Mouse (Mus musculus): ENCODE measurements at regions not wholly inside any gene's neighbourhood (a gene's known extent, or its start where the extent isn't known, plus 50 kb on each side); places are given as distances from the start of the nearest gene placed in this dataset.
"Not testable (repeated sequence)": the region's sequence is repeated elsewhere in the genome, so short reads cannot be mapped to it uniquely, and the experiment has no call there.

DNA sequence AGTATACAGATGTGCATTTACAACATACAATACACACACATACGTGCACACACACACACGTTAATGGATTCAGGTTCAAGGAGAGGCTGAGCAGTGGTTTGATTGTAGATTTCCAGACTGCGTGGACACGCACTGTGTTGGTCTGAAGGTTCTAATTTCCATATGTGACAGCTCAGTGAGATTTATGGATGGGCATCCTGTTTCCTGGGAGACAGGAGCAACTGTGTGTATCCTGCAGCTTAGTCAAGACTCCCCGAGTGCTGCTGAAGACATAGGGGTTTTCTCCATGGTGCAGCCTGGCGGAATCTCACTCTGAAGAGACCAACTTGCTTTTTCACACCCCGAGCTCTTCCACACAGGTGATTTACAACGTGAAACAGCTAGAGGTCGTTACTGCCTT, 119.3 kb upstream of the Foxk1 start:
- DNase-seq (ENCODE audit: low spot score) = no peak

DNA sequence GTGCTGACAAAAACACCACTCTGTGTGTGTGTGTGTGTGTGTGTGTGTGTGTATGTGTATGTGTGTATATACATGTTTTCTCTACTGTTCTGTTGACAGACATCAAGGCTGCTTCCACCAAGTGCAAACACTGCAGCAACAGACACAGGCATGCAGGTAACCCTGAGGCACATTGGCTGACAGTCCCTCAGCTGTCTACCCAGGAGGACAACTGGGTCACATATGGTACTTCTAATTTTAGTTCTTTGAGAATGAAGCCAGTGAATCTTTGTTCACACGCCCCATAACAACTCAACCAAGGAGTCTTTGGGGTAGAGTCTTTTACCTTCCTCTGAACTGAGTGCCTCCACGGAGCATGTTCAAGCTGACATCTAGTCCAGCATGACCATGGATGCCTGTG, 113.3 kb upstream of the Foxk1 start:
- DNase-seq (ENCODE audit: low spot score) = no peak

DNA sequence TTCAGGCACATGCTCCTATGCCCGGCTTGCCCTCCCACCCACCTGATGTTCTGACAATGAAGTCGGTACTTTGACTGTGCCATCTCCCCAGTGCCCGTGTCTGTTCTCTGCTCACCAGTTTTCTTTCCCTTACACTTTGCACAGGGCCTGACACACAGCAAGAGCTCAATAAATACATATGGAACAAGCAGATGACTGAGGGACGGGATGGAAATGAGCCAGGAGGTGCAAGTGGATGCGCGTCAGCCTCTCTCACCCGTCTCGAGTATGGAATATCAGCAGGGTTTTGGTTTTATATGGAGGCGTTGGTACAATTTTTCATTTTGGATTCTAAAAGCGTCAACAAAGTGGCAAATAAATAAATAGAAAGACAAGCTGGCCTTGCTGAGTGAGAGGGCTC, 109.8 kb upstream of the Foxk1 start:
- no peak for DNase-seq (ENCODE audit: low spot score)

DNA sequence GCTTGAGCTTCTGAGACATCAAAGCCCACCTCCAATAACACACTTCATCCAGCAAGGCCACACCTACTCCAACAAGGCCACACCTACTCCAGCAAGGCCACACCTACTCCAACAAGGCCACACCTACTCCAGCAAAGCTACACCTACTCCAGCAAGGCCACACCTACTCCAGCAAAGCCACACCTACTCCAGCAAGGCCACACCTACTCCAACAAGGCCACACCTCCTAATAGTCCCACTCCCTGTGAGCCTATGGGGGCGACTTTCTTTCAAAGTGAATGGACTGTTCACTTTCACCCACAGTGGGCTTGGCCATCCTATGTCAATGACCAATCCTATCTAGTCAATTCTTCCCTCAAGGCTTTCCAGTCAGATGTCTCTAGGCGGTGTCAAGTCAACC, 104.9 kb upstream of the Foxk1 start:
- not testable (repeated sequence) for DNase-seq (ENCODE audit: low spot score)

DNA sequence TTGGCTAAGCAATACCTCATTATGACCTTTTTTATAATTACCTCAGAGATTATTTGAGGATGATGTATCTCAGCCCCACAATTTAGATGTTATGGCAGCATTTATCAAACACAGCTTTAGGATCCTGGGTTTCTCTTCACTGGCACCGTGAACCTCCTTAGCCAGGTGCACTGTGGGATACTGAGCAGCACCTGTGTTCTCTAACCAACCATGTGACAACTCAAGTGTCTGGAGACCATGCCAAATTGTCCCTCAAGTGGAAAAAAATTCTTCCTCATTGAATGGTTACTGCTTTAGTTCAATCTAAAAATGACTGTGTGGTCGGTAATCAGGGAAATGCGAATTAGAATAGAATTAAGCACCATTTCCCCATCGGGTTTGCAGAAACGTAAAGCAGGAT, 101.7 kb upstream of the Foxk1 start:
- DNase-seq (ENCODE audit: low spot score) = no peak

DNA sequence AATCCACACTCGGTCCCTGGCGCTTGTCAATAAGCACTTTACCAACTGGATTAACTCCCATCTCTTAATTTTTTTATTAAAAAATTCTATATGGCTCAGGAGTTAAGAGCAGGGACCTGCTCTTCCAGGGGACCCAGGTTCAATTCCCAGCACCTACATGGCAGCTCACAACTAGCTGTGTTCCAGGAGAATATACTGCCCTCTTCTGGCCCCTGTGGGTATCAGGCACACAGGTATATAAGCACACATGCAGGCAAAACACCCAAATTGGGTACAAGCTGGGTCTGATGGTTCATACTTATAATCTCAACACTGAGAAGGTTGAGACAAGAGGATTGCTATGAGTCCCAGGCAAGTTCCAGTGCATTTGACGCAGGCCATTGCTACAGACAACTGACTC, 92.8 kb upstream of the Foxk1 start:
- DNase-seq (ENCODE audit: low spot score) = no peak

DNA sequence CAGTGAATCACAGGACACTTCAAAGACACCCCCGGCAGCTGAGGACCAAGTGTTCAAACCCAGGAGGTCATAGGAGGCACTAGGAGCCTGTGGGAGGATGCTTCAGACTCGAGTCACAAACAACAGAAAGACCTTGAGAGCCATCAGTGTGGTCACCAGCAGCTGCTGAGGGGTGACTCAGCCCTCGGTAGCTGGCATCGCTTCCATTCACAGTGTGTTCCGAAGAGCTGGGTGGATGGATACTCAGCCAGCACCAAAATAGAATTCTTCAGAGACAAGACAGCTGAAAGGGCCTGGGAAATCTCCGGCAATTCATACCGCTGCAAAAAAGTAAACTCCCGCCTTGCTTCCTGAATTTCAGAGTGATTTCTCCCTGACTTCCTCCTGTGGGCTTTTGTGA, 87.4 kb upstream of the Foxk1 start:
- DNase-seq (ENCODE audit: low spot score) = no peak

DNA sequence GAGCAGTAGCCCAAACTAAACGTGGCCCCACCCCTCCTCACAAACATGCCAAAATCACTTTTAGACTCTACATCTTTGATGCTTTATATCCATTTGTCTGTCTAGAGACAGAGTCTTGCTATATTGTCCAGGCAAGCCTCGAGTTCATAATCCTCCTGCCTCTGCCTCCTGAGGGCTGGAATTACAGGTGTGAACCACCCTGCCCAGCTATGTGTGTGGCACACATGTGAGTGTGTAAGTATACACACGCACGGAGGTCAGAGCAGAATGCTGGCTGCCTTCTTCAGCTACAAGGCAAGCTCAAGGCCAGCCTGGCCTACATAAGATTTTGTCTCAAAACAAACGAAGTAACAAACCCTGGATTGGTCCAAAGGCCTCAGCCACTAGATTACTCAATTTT, 86.8 kb upstream of the Foxk1 start:
- DNase-seq (ENCODE audit: low spot score) = no peak

DNA sequence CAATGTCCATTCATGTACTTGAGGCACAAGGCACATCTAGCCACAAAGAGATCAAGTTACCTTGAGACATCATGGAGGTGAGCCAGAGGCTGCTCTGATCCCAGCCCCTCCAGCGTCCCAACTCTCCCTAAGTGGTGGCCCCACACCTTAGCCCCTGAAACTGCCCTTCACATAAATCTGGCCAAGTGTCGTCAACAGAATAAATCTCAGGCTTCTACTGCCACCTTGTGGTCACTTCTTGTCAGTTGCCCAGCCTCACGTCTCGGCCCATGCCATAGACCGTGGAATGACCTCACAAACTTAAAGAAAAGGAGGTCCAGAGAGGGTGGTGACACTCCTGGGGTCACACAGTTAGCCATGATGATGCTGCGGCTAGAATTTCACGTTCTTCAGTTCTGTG, 82.0 kb upstream of the Foxk1 start:
- peak; percentile 94 for DNase-seq (ENCODE audit: low spot score)

DNA sequence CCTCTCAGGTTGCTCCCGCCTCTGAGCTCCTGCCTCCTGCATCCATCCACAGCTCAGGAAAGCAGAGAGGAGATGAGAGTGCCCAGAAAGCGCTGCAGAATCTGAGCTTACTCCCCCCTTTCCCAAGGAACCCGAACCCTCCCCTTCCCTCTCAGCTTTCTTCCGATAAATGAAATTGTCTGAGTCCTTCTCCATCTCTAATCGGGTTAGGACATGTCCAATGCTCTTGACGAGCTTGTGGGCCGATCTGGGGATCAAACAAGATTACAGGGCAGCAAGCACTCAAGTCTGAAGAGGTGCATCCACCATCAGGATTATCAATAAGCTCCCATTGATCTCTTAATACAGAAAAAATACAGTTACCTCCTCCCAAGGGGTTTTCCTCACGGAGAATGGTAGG, 80.0 kb upstream of the Foxk1 start:
- peak; percentile 20 for DNase-seq (ENCODE audit: low spot score)

DNA sequence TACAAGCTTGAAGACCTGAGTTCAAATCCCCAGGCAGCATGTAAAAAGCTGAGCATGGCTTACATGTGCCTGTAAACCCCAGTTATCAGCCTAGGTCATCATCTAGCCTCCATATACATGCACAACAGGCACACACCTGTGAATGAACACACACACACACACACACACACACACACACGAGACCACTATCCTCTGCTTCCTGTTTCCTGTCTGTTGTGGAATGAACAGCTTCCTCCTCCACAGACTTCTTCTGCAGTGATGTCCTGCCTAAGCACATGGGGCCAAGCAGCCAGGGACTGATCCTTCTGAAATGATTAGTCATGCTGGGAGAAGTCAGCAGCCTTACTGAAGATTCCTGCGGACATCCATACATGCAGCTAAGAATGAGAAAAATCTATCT, 76.4 kb upstream of the Foxk1 start:
- no peak for DNase-seq (ENCODE audit: low spot score)

DNA sequence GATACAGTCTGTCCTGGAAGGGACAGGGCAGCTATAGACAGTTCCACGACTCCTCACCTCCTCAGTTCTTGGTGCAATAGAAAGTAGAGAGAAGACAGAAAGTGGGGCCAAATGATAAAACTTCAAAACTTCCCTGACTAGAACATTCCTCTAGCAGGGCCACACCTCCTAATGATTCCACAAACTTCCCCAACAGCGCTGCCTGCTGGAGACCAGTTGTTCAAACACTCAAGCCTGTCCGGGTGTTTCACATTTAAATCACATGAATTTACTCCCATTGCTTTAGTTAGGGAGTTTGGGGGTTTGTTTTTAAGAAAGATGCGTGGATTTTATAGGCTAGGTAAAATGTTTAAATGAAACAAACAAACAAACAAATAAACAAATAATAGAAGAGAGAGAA, 75.7 kb upstream of the Foxk1 start:
- peak; percentile 14 for DNase-seq (ENCODE audit: low spot score)

DNA sequence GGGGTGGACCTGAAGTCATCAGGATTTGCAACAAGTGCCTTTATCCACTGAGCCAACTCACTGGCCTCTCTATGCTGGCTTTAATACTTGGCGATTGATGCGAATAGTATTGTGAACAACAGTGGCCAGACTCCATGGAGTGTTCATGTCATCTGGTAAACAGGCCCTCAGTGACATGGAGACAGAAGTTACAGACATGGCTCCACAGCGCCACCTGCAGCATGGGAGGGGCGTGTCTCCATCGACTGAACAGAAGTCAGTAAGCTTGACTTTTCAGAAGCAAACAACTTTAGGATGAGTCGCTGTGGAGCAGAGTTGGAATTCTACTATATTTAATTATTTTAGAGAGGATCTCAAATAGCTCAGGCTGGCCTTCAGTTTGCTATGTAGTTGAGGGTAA, 74.0 kb upstream of the Foxk1 start:
- peak; percentile 63 for DNase-seq (ENCODE audit: low spot score)

DNA sequence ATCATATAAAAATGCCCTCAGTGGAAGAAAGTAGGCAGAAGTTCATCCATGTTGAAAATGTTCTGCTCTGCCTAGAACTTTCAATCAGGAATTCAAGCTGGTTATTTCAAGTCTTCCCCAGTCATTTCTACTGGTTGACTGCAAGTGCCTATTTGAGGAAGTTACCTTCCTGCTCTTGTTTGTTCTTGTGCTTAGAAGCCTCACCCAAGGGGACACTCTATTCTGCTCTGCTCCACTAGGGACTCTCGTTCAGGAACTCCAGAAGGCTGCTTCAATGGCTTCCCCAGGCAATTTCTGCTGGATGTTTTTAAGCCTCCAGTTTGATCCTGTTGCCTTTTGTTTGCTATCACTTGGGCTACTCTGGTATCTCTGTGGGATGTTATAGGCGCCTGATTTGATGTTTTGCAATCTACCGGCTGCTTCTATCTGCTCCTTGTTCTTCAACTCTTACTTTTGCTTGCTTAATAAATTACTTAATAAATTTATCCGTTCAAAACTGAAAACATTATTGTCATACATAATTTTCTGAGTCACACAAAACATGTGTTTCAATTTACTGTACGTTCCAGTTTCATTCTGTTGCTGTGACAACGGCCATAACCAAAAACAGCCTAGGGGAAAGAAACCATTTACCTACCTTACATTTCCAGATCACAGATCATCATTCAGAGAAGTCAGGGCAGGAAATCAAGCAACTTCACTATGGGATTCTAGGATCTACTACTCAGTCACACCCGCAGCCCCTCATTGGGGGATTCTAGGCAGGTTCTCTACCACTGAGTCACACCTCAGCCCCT, 71.4 kb upstream of the Foxk1 start:
- DNase-seq (ENCODE audit: low spot score) = no peak

DNA sequence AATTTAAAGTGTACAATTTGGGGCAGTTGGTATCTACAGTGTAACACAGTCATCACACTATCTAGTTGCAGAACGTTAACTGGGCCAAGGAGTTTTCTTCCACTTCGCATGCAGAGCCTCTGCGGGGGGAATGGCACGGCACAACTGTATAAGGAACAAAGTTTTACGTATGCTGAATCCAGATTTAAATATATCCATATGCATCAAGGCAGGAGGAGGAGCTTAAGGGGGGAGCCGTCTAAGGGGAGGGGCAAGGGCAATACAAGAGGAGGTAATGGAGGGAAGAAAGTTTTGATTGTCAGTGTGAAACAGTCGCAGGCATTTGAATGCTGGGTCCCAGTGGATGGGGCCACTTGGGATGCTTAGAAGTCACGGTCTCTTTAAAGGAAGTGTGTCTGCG, 68.6 kb upstream of the Foxk1 start:
- no peak for DNase-seq (ENCODE audit: low spot score)

DNA sequence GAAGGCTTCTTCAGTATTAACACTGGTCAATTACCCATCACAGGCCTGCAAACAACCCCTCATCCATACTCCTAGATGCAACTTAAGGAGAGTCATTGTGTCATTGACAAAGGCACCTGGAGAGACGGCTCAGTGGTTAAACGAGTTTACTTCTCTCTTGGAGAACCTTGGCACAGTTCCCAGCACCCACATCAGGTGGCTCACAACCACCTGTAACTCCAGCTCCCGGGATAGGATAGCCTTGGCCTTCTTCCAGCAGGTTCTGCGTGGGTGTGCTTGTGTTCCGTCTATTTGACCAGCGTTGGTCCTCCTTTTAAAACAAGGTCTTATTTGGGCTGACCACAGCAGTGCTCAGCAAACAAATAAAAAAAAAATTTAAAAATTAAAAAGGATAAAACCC, 63.9 kb upstream of the Foxk1 start:
- no peak for DNase-seq (ENCODE audit: low spot score)

DNA sequence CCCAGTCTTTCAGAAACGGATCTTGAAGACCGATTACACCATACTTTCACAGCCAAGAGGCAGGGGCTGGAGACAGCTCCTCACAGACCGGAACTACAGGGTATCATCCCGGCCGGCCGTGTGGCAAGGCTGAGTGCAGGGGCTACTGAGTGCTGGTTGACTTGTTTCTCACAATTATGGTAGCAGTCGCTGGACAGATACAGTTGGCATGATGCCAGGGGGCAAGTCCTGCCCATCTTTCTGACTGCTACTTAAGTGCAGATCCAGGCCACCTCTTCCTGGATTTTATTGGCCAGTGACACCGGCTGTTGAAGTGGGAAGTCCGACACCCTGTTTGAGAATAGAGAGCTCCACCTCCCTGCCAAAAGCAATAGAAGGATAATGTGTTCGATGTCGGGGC, 63.2 kb upstream of the Foxk1 start:
- no peak for DNase-seq (ENCODE audit: low spot score)

DNA sequence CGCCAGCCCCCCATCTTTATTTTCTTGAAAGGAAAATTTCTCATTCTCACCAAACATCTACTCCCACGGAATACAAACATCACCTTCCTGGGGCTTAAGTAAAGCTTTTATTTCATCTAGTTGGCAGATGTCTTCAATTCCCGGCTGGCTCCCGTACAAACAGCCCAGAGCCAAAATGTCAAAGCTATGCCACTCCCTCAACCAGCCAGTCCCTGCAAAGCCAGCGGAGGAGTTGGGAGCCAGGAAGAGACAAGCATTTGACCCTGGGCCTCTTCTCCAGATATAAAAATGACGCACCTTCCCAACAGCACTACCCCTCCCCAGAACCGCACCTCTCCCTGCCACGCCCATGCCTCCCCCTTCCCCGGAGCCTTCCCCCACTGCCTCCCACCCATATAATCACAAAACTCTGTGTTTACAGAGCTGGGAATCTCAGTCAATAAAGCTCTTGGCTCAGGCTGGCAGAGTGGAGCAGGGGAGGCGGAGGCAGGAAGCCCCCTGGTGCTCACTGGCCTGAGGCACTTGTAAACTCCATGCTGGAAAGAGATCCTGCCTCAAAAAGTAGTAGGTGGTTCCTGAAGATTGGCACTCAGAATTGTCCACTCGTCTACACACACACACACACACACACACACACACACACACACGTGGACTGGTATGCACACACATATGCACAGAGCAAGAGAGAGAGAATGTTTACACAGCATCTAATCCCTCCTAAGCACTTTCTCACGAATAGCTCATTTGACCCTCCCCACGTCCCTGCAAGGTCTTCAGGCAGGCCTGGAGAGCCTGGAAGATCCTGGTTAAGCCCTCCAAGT, 60.9 kb upstream of the Foxk1 start:
- DNase-seq (ENCODE audit: low spot score) = no peak

DNA sequence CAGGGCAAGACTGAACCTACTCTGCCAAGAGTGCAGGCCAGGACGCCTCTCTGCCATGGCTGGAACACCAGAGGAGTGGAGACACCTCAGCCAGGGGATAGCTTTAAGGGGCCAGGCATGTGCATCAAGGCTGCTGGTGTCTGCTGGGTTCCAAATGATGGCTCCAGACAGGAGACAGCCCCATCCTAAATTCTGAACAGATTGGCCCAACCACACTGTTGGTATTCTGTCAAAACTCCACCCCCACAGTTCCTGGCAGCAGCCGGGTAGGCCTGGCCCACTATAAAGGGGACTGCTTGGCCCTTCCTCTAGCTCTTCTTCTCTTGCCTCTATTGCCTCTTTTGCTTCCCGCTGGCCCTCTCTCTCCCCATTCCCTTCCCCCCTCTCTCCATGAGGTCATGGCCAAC, 60.3 kb upstream of the Foxk1 start:
- no peak for DNase-seq (ENCODE audit: low spot score)

DNA sequence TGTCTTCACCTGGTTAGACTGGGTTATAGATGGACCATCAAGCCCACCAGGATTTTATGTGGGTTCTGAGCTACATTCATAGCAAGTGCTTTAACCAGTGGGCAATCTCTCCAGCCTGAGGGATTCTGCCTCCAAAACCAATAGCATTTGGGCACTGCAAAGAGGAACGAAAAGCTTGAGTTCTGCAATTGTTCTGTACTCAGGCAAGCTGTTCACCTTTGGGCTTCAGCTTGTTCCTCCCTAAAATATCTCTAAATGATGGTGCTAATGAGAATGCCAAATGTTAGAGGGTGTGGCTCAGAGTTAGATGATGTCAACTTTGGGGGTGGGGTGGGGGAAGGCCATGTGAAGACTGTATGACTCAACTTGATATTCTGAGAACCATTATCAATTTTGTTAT, 54.8 kb upstream of the Foxk1 start:
- DNase-seq (ENCODE audit: low spot score) = no peak

DNA sequence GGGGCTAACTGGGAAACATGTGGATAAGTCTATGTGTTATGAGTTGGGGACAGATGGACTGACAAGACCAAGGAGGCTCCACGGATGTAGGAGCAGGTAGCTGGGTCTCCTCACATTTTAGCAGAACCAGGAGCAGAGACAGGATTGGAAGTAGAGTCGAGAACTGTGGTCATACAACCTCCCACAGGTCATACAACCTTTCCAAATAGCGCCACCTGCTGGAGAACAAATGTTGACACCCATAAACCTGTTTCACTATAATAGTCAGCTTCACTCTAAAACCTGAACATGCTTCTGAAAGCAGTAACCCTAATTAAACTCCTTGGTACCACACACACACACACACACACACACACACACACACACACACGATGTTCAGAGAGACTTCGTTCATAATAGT, 50.7 kb upstream of the Foxk1 start:
- no peak for DNase-seq (ENCODE audit: low spot score)

All from retina, embryonic 14.5 days (tissue).